1 mouse cellular context compared by ENCODE assay signal in genomic region chr11:3526979-3527738, GRCm38 (mm10).
TF ChIP-seq lines count a peak whose summit lies in the region.

No protein-coding gene starts in this region.

TF ChIP-seq in myocyte, 11 proteins besides CTCF, POLR2A, EP300 and RAD21:
- TF ChIP-seq MYOD1 (IDR thresholded peaks at IDR 0.05; ENCODE audit: control insufficient read depth in 1 of 3, insufficient read length in 2 of 3, low read depth in 2 of 3) (peak; percentile 94 to 99 (median 97)), TCF12 (IDR thresholded peaks at IDR 0.05; ENCODE audit: insufficient read depth, poor library complexity, severe bottlenecking) (peak; percentile 64), TCF3 (IDR thresholded peaks at IDR 0.05; ENCODE audit: insufficient read length, low read depth) (peak; percentile 72), E2F4 (IDR thresholded peaks at IDR 0.05; ENCODE audit: insufficient read depth) (no peak), REST (IDR thresholded peaks at IDR 0.05; ENCODE audit: insufficient read depth, insufficient read length) (no peak), MYOG (IDR thresholded peaks at IDR 0.05; ENCODE audit: control insufficient read depth in 1 of 3, insufficient read depth in 1 of 3, insufficient read length in 2 of 3, low read depth in 2 of 3) (peak; percentile 87 to 98 (median 96))
